Mouse (Mus musculus) small intestine, adult 2 months (tissue): ENCODE data around the gene Rpn1. TPM values are rescaled to one million over a fixed set of nuclear protein-coding genes. Genes with fewer than 3 reads are reported as not detected.

Experiments used
- H3K27ac ChIP-seq: fragments of 200-500 bp; 2 replicates; pipeline ENCODE4 v1.5.1; 2012; ENCODE audit warnings: low read depth, low read length, control low read depth, inconsistent platforms; ENCODE audit not compliant: insufficient read depth
- H3K27me3 ChIP-seq: fragments of 200-500 bp; 2 replicates; pipeline ENCODE4 v1.6.1; 2012; ENCODE audit warnings: mild to moderate bottlenecking, moderate library complexity, low read length, inconsistent platforms; ENCODE audit not compliant: control insufficient read depth, insufficient read depth
- H3K36me3 ChIP-seq: fragments of 200-500 bp; 2 replicates; pipeline ENCODE4 v1.6.1; 2012; ENCODE audit warnings: mild to moderate bottlenecking, low read length, control low read depth, inconsistent platforms; ENCODE audit not compliant: control insufficient read depth, insufficient read depth
- H3K4me1 ChIP-seq: fragments of 200-500 bp; 2 replicates; pipeline ENCODE4 v1.6.1; 2012; ENCODE audit warnings: low read length, inconsistent platforms, mixed read lengths; ENCODE audit not compliant: control insufficient read depth, insufficient read depth, insufficient read length
- H3K4me3 ChIP-seq: fragments of 200-500 bp; 2 replicates; pipeline ENCODE4 v1.5.1; 2012; ENCODE audit warnings: low read depth, mild to moderate bottlenecking, control low read depth, inconsistent platforms, low read length, moderate library complexity
- CTCF ChIP-seq: fragments of 200-500 bp; IDR thresholded peaks from 2 replicates; pipeline ENCODE4 v1.5.1; 2012; ENCODE audit warnings: low read depth, mild to moderate bottlenecking, control low read depth, inconsistent platforms, low read length, moderate library complexity, mixed read lengths; ENCODE audit not compliant: insufficient replicate concordance, insufficient read length; ENCODE audit errors: extremely low read depth
- POLR2A ChIP-seq: fragments of 200-500 bp; IDR thresholded peaks from 2 replicates; pipeline ENCODE4 v1.6.1; 2012; ENCODE audit warnings: low read depth, mild to moderate bottlenecking, control low read depth, inconsistent platforms, low read length, moderate library complexity
- WGBS: fragments of 180-500 bp; shearing (Covaris S2); methylation state at CpG from one replicate; pipeline ENCODE4 v1.1.7; 2018; 5-methylcytosine and 5-hydroxymethylcytosine counted together
- polyA plus RNA-seq: library from polyadenylated mRNA; depleted of rRNA; stranded (reverse); fragments of >200 nt; gene quantifications from 2 replicates; pipeline ENCODE4 v1.2.3, GENCODE M21; 2012

Gene Rpn1
- polyA plus RNA-seq, 1 experiment = 104 TPM

GRCm38 (mm10) chr6:88064072-88064642, 20.1 kb upstream of the Rpn1 start:
- no peak overlapping the region for H3K4me3 ChIP-seq
- WGBS = 76% methylated on average over 3 of the region's 3 CpGs
- H3K4me1 ChIP-seq = no peaks in the 10 kb centered on the region
- no peak for TF ChIP-seq POLR2A
- no peak for TF ChIP-seq CTCF
- no peak overlapping the region for H3K27ac ChIP-seq
- no peaks in the 10 kb centered on the region for H3K27me3 ChIP-seq
- no peaks in the 10 kb centered on the region for H3K36me3 ChIP-seq

GRCm38 (mm10) chr6:88065116-88065515, 19.2 kb upstream of the Rpn1 start:
- WGBS = 22% methylated on average over 4 of the region's 4 CpGs
- Histone ChIP-seq H3K27me3 (no peaks in the 10 kb centered on the region), H3K4me3 (no peak overlapping the region), H3K36me3 (no peaks in the 10 kb centered on the region), H3K27ac (no peak overlapping the region), H3K4me1 (no peaks in the 10 kb centered on the region)
- TF ChIP-seq POLR2A (no peak), CTCF (no peak)

GRCm38 (mm10) chr6:88065968-88066367, 18.3 kb upstream of the Rpn1 start:
- H3K4me1 ChIP-seq = no peaks in the 10 kb centered on the region; the same call in 1 of the 2 replicates
- no peaks in the 10 kb centered on the region for H3K27me3 ChIP-seq
- TF ChIP-seq POLR2A = no peak
- no peak for TF ChIP-seq CTCF
- WGBS = 68% methylated on average over 3 of the region's 3 CpGs
- no peak overlapping the region for H3K27ac ChIP-seq
- H3K36me3 ChIP-seq = no peaks in the 10 kb centered on the region
- no peak overlapping the region for H3K4me3 ChIP-seq

- Histone ChIP-seq H3K4me1 (peaks cover 2% of the 10 kb centered on the region; the same call in 1 of the 2 replicates), H3K27ac (no peak overlapping the region), H3K4me3 (no peak overlapping the region), H3K27me3 (no peaks in the 10 kb centered on the region), H3K36me3 (no peaks in the 10 kb centered on the region)
- 73% methylated on average over 3 of the region's 3 CpGs for WGBS
- TF ChIP-seq POLR2A = no peak
- TF ChIP-seq CTCF = no peak
These were observed 16.6 kb upstream of the Rpn1 start for GRCm38 (mm10) chr6:88067722-88068121.

- no peak overlapping the region for H3K27ac ChIP-seq
- H3K4me1 ChIP-seq = peaks cover 2% of the 10 kb centered on the region; the same call in 1 of the 2 replicates
- WGBS = 82% methylated on average over 1 of the region's 1 CpGs
- H3K27me3 ChIP-seq = no peaks in the 10 kb centered on the region
- TF ChIP-seq CTCF (no peak), POLR2A (no peak)
- H3K4me3 ChIP-seq = no peak overlapping the region
- H3K36me3 ChIP-seq = no peaks in the 10 kb centered on the region
These were observed 15.5 kb upstream of the Rpn1 start for GRCm38 (mm10) chr6:88068739-88069138.

GRCm38 (mm10) chr6:88070468-88070867, 13.8 kb upstream of the Rpn1 start:
- WGBS = 51% methylated on average over 6 of the region's 6 CpGs
- Histone ChIP-seq H3K27me3 (no peaks in the 10 kb centered on the region), H3K4me3 (no peak overlapping the region), H3K27ac (no peak overlapping the region), H3K4me1 (peaks cover 2% of the 10 kb centered on the region; the same call in 1 of the 2 replicates), H3K36me3 (no peaks in the 10 kb centered on the region)
- no peak for TF ChIP-seq POLR2A
- no peak for TF ChIP-seq CTCF

GRCm38 (mm10) chr6:88071216-88071615, 13.1 kb upstream of the Rpn1 start:
- H3K36me3 ChIP-seq = no peaks in the 10 kb centered on the region
- 33% methylated on average over 5 of the region's 5 CpGs for WGBS
- peak overlapping the region; percentile 32 for H3K27ac ChIP-seq
- no peak for TF ChIP-seq CTCF
- no peak for TF ChIP-seq POLR2A
- H3K4me3 ChIP-seq = no peak overlapping the region
- no peaks in the 10 kb centered on the region for H3K27me3 ChIP-seq
- peaks cover 2% of the 10 kb centered on the region; the same call in 1 of the 2 replicates for H3K4me1 ChIP-seq
